Mouse (Mus musculus) megakaryocyte, embryonic 14.5 days (primary cell): ENCODE results near the gene Krt87.

Experiments
- FLI1 ChIP-seq: IDR thresholded peaks from 2 replicates; pipeline ENCODE4 v1.6.1; 2012; ENCODE audit warnings: low read length, inconsistent platforms, mixed read lengths
- GATA1 ChIP-seq: IDR thresholded peaks from 3 replicates; pipeline ENCODE4 v1.6.1; 2012; ENCODE audit warnings: mixed read lengths, low read length, inconsistent platforms, borderline replicate concordance

DNA sequence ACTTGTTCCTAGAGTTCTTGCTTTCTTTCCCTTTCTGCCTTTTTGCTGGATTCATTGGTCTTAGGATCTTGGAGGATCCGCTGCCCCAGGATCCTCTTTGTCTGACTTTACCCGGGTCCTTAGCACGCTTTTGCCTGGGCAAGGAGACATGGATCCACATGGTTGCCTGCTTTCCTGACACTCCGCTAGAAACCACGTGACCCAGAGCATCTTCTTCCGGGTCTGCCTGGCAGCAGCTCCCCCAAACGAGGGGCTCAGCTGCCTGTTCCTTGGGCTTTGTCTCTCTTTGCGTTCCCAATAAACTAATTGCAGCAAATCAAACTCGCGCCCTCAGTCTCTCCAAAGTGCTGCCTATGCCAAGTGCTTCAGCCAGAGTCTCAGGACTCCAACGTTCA is 41.1 kb upstream of the Krt87 start:
- TF ChIP-seq GATA1 (no peak), FLI1 (no peak)
